Mouse (Mus musculus): Measurements from ENCODE around the gene Slco2a1. TPM values are rescaled to one million over a fixed set of nuclear protein-coding genes. Genes with fewer than 3 reads are reported as not detected.

The Slco2a1 gene
- polyA plus RNA-seq, 1 experiment from 2014 or later, result 70.0 TPM

- 88% methylated on average over 8 of the region's 8 CpGs for WGBS
- ATAC-seq, result no peak
- no peak overlapping the region for H3K27ac ChIP-seq (ENCODE audit: low read length)
- H3K36me3 ChIP-seq (ENCODE audit: insufficient read depth, low read length), result no peaks in the 10 kb centered on the region
- no peaks in the 10 kb centered on the region for H3K9me3 ChIP-seq (ENCODE audit: low read length)
- H3K9ac ChIP-seq (replicated peaks; ENCODE audit: low read depth), result no peak overlapping the region
- H3K4me1 ChIP-seq (ENCODE audit: insufficient read depth, low read depth, low read length), result no peaks in the 10 kb centered on the region
- H3K4me2 ChIP-seq (replicated peaks; ENCODE audit: low read depth, low read length), result no peak overlapping the region
- no peak for TF ChIP-seq CTCF (IDR thresholded peaks at IDR 0.05)
- TF ChIP-seq EP300 (IDR thresholded peaks at IDR 0.05), result no peak
- no peak for DNase-seq (ENCODE audit: low spot score)
- H3K4me3 ChIP-seq (ENCODE audit: low read depth, low read length), result no peak overlapping the region
- peaks cover 4% of the 10 kb centered on the region; the same call in 1 of the 2 replicates for H3K27me3 ChIP-seq (replicated peaks; ENCODE audit: insufficient read depth, low read length)
Observed at GRCm38 (mm10) chr9:103117951-103118350, 129.4 kb downstream of the Slco2a1 start.

- Histone ChIP-seq H3K27ac (ENCODE audit: low read length) (no peak overlapping the region), H3K4me1 (ENCODE audit: insufficient read depth, low read depth, low read length) (no peaks in the 10 kb centered on the region), H3K9me3 (ENCODE audit: low read length) (no peaks in the 10 kb centered on the region), H3K9ac (replicated peaks; ENCODE audit: low read depth) (no peak overlapping the region), H3K4me3 (ENCODE audit: low read depth, low read length) (no peak overlapping the region), H3K27me3 (replicated peaks; ENCODE audit: insufficient read depth, low read length) (no peaks in the 10 kb centered on the region; the same call in 1 of the 2 replicates), H3K36me3 (ENCODE audit: insufficient read depth, low read length) (no peaks in the 10 kb centered on the region), H3K4me2 (replicated peaks; ENCODE audit: low read depth, low read length) (no peak overlapping the region)
- TF ChIP-seq CTCF (IDR thresholded peaks at IDR 0.05) (no peak), EP300 (IDR thresholded peaks at IDR 0.05) (no peak)
- DNase-seq (ENCODE audit: low spot score) (no peak), ATAC-seq (no peak)
- WGBS, result 87% methylated on average over 5 of the region's 5 CpGs
Observed at GRCm38 (mm10) chr9:103118651-103119275, 130.3 kb downstream of the Slco2a1 start.

GRCm38 (mm10) chr9:103119781-103120180, 131.3 kb downstream of the Slco2a1 start:
- Histone ChIP-seq H3K4me3 (ENCODE audit: low read depth, low read length) (no peak overlapping the region), H3K27me3 (replicated peaks; ENCODE audit: insufficient read depth, low read length) (no peaks in the 10 kb centered on the region; the same call in 1 of the 2 replicates), H3K27ac (ENCODE audit: low read length) (no peak overlapping the region), H3K9me3 (ENCODE audit: low read length) (no peaks in the 10 kb centered on the region), H3K4me2 (replicated peaks; ENCODE audit: low read depth, low read length) (no peak overlapping the region), H3K9ac (replicated peaks; ENCODE audit: low read depth) (no peak overlapping the region), H3K4me1 (ENCODE audit: insufficient read depth, low read depth, low read length) (no peaks in the 10 kb centered on the region), H3K36me3 (ENCODE audit: insufficient read depth, low read length) (no peaks in the 10 kb centered on the region)
- no peak for ATAC-seq
- no peak for DNase-seq (ENCODE audit: low spot score)
- 87% methylated on average over 9 of the region's 9 CpGs for WGBS
- no peak for TF ChIP-seq EP300 (IDR thresholded peaks at IDR 0.05)
- TF ChIP-seq CTCF (IDR thresholded peaks at IDR 0.05), result no peak

GRCm38 (mm10) chr9:103120231-103120630, 131.7 kb downstream of the Slco2a1 start:
- DNase-seq (ENCODE audit: low spot score), result no peak
- 45% methylated on average over 2 of the region's 2 CpGs for WGBS

GRCm38 (mm10) chr9:103121546-103121945, 133.0 kb downstream of the Slco2a1 start:
- H3K27ac ChIP-seq (ENCODE audit: low read length), result no peak overlapping the region
- H3K9ac ChIP-seq (replicated peaks; ENCODE audit: low read depth), result no peak overlapping the region
- 76% methylated on average over 7 of the region's 7 CpGs for WGBS
- no peaks in the 10 kb centered on the region for H3K27me3 ChIP-seq (replicated peaks; ENCODE audit: insufficient read depth, low read length)
- H3K9me3 ChIP-seq (ENCODE audit: low read length), result no peaks in the 10 kb centered on the region
- no peaks in the 10 kb centered on the region for H3K36me3 ChIP-seq (ENCODE audit: insufficient read depth, low read length)
- TF ChIP-seq EP300 (IDR thresholded peaks at IDR 0.05) (no peak), CTCF (IDR thresholded peaks at IDR 0.05) (no peak)
- ATAC-seq (no peak), DNase-seq (ENCODE audit: low spot score) (no peak)
- H3K4me2 ChIP-seq (replicated peaks; ENCODE audit: low read depth, low read length), result no peak overlapping the region
- H3K4me1 ChIP-seq (ENCODE audit: insufficient read depth, low read depth, low read length), result no peaks in the 10 kb centered on the region
- H3K4me3 ChIP-seq (ENCODE audit: low read depth, low read length), result no peak overlapping the region

More at GRCm38 (mm10) chr9:103120231-103120630, 131.7 kb downstream of the Slco2a1 start:
- no peaks in the 10 kb centered on the region for H3K27me3 ChIP-seq (replicated peaks; ENCODE audit: insufficient read depth, low read length)
- H3K36me3 ChIP-seq (ENCODE audit: insufficient read depth, low read length), result no peaks in the 10 kb centered on the region
- TF ChIP-seq CTCF (IDR thresholded peaks at IDR 0.05), result peak; percentile 57
- no peak for TF ChIP-seq EP300 (IDR thresholded peaks at IDR 0.05)
- H3K9me3 ChIP-seq (ENCODE audit: low read length), result no peaks in the 10 kb centered on the region
- 0 out of 2 replicates have a peak, but pooled peaks have one; percentile 38 for ATAC-seq
- no peak overlapping the region for H3K27ac ChIP-seq (ENCODE audit: low read length)
- no peak overlapping the region for H3K4me3 ChIP-seq (ENCODE audit: low read depth, low read length)
- H3K4me1 ChIP-seq (ENCODE audit: insufficient read depth, low read depth, low read length), result no peaks in the 10 kb centered on the region
- no peak overlapping the region for H3K9ac ChIP-seq (replicated peaks; ENCODE audit: low read depth)
- H3K4me2 ChIP-seq (replicated peaks; ENCODE audit: low read depth, low read length), result no peak overlapping the region

- WGBS, result 90% methylated on average over 4 of the region's 4 CpGs
- no peak for DNase-seq (ENCODE audit: low spot score)
- no peaks in the 10 kb centered on the region for H3K36me3 ChIP-seq (ENCODE audit: insufficient read depth, low read length)
- H3K27ac ChIP-seq (ENCODE audit: low read length), result no peak overlapping the region
- ATAC-seq, result no peak
- H3K27me3 ChIP-seq (replicated peaks; ENCODE audit: insufficient read depth, low read length), result no peaks in the 10 kb centered on the region
- no peak overlapping the region for H3K4me2 ChIP-seq (replicated peaks; ENCODE audit: low read depth, low read length)
- H3K4me1 ChIP-seq (ENCODE audit: insufficient read depth, low read depth, low read length), result no peaks in the 10 kb centered on the region
- H3K9me3 ChIP-seq (ENCODE audit: low read length), result no peaks in the 10 kb centered on the region
- TF ChIP-seq CTCF (IDR thresholded peaks at IDR 0.05), result no peak
- no peak for TF ChIP-seq EP300 (IDR thresholded peaks at IDR 0.05)
- no peak overlapping the region for H3K9ac ChIP-seq (replicated peaks; ENCODE audit: low read depth)
- H3K4me3 ChIP-seq (ENCODE audit: low read depth, low read length), result no peak overlapping the region
Observed at GRCm38 (mm10) chr9:103124746-103125145, 136.2 kb downstream of the Slco2a1 start.
